Mouse (Mus musculus): ENCODE measurements around the gene Rab40c. TPM values are rescaled to one million over a fixed set of nuclear protein-coding genes. Genes with fewer than 3 reads are reported as not detected.
A peak's percentile ranks its signal among the peaks of the same experiment; 100 is the strongest.

The Rab40c gene
- polyA plus RNA-seq, 1 experiment = not detected

DNA sequence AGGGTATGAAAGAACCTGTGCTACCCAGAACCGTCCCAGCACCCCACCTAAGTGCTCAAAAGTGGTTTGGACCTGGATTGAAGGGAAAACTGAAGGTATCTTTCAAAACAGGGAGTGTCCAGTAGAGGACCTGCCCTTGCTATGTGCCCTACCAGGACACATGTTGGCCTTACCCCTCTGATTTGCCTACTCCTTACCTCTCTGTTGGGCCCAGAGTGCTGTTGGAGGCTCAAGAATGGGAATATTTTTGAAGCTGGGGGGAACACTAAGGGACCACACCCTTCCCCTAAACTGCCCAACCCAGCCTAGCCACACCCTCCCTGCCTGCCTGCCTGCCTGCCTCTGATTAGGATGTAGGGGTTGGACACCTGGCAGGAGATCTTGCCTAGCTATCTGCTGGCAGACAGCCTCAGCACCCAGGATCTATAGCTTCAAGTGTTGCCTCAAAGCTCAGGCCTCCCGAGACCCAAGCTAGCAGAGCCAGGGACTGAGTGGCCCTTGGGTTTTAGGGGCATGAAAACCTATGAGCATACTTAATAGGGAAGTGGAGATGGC, 23.1 kb upstream of the Rab40c start:
- no peak for TF ChIP-seq POLR2A (IDR thresholded peaks at IDR 0.05; ENCODE audit: insufficient read depth, low read depth, low read length)
- TF ChIP-seq CTCF (IDR thresholded peaks at IDR 0.05; ENCODE audit: insufficient read depth, low read depth, low read length) = no peak
- H3K4me1 ChIP-seq (ENCODE audit: control insufficient read depth, insufficient read depth, low read length) = peaks cover 4% of the 10 kb centered on the region
- no peak overlapping the region for H3K27ac ChIP-seq (ENCODE audit: insufficient read depth, low read depth, low read length)
- 87% methylated on average over 2 of the region's 2 CpGs for WGBS
- no peak overlapping the region for H3K4me3 ChIP-seq (ENCODE audit: insufficient read depth, low read depth, low read length)

DNA sequence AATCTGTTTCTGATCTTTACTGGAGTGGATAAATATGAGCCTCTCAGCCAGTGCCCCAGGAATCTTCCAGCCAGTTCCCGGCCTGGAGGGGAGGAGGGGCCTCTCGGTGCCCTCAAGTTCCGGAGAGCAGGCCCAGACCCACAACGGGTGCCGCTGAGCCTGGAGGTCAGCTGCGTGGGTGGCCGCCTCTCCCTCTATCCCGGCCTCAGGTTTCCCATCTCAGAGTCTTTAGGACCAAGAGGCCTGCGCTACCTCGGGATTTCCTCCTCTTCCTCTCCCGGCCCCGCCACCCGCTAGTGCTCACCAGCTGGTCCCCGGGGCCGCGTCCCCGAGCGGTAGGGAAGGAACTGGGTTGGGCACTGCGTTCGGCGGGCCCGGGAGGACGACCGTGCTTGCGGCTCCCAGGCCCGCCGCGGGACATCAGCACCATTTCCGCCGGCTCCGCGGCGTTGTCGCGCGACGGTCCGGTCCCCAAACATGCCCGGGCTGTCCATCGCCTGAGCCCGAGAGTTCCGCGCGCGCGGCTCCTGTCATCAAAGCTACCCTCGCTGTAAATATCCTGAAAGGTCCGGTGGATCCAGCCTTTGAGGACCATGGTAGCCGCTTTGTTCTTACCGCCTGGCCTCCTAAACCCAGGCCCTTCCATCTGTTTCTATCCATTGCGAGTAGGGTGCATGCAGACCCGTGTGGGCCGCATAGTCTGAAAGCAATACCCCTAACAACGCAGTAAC, 22.1 kb upstream of the Rab40c start:
- Histone ChIP-seq H3K27ac (ENCODE audit: insufficient read depth, low read depth, low read length) (peak overlapping the region; percentile 22; the same call in 1 of the 2 replicates), H3K4me3 (ENCODE audit: insufficient read depth, low read depth, low read length) (peak overlapping the region; percentile 63), H3K4me1 (ENCODE audit: control insufficient read depth, insufficient read depth, low read length) (peaks cover 4% of the 10 kb centered on the region)
- TF ChIP-seq POLR2A (IDR thresholded peaks at IDR 0.05; ENCODE audit: insufficient read depth, low read depth, low read length) = peak; percentile 61
- no peak for TF ChIP-seq CTCF (IDR thresholded peaks at IDR 0.05; ENCODE audit: insufficient read depth, low read depth, low read length)
- 2% methylated on average over 54 of the region's 54 CpGs for WGBS

DNA sequence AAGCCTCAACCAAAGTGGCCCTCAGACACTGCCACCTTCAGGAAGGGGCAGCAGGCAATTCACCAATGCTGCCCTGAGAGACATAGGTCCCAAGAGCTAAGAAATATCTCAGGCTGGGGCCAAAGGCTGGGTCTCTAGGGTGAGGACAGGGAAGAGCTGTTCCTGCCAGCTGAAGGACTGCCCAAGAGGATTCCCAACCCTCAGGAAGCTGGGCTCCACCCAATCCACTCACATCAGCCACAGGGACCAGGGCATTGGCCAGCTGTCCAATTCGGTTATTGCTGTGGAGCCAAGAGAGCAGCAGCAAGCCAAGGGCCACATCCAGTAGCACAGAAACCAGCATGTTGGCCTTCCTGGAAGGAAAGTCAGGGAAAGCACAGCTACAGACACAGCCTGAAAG, 15.0 kb upstream of the Rab40c start:
- Histone ChIP-seq H3K27ac (ENCODE audit: insufficient read depth, low read depth, low read length) (no peak overlapping the region), H3K4me1 (ENCODE audit: control insufficient read depth, insufficient read depth, low read length) (0 out of 2 replicates have a peak, but pooled peaks cover 3% of the 10 kb centered on the region), H3K4me3 (ENCODE audit: insufficient read depth, low read depth, low read length) (no peak overlapping the region)
- TF ChIP-seq CTCF (IDR thresholded peaks at IDR 0.05; ENCODE audit: insufficient read depth, low read depth, low read length) = no peak
- TF ChIP-seq POLR2A (IDR thresholded peaks at IDR 0.05; ENCODE audit: insufficient read depth, low read depth, low read length) = no peak
- whole genome bisulfite sequencing = 79% methylated on average over 1 of the region's 1 CpGs

DNA sequence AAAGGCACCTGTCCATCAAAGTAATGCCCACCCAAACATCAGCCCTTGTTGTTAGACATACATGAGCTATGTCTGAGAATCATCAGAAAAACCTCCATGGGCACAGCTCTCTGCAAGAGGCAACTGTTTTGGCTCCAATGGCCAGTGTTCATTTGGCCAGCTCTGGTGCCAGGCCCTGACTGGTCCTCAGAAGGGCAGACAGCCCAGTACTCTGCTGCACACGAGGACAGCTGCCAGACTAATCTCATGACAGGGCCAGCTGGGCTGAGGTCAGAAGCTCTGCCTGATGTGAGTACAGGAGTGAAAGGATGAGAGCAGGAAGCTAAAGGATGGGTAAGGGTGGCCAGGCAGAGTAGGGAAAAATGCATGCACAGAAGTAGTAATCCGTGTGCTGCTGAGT, 5.8 kb upstream of the Rab40c start:
- TF ChIP-seq POLR2A (IDR thresholded peaks at IDR 0.05; ENCODE audit: insufficient read depth, low read depth, low read length) (no peak), CTCF (IDR thresholded peaks at IDR 0.05; ENCODE audit: insufficient read depth, low read depth, low read length) (no peak)
- no peaks in the 10 kb centered on the region for H3K4me1 ChIP-seq (ENCODE audit: control insufficient read depth, insufficient read depth, low read length)
- H3K4me3 ChIP-seq (ENCODE audit: insufficient read depth, low read depth, low read length) = no peak overlapping the region
- WGBS = 53% methylated on average over 2 of the region's 2 CpGs
- H3K27ac ChIP-seq (ENCODE audit: insufficient read depth, low read depth, low read length) = no peak overlapping the region

DNA sequence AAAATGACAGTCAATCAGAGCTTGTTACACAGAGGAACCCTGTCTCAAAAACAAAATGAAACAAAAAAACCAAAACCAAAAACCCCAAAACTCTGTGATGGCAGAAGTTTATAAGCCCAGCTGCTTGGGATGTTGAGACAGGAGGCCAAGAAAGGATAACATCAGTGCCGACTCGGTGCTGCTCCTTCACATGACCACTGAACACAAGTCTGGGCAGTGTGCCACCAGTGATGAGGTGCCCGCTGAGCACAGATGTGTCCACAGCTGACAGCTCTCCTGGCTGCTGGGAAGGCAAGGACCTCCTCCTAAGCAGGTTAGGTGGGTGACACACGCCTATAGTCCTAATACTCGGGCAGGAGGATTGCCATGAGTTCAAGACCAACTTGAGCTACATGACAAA, 2.6 kb upstream of the Rab40c start:
- no peak for TF ChIP-seq POLR2A (IDR thresholded peaks at IDR 0.05; ENCODE audit: insufficient read depth, low read depth, low read length)
- no peak for TF ChIP-seq CTCF (IDR thresholded peaks at IDR 0.05; ENCODE audit: insufficient read depth, low read depth, low read length)
- H3K4me3 ChIP-seq (ENCODE audit: insufficient read depth, low read depth, low read length) = no peak overlapping the region
- H3K27ac ChIP-seq (ENCODE audit: insufficient read depth, low read depth, low read length) = no peak overlapping the region
- peaks cover 8% of the 10 kb centered on the region for H3K4me1 ChIP-seq (ENCODE audit: control insufficient read depth, insufficient read depth, low read length)
- WGBS = 62% methylated on average over 5 of the region's 5 CpGs

DNA sequence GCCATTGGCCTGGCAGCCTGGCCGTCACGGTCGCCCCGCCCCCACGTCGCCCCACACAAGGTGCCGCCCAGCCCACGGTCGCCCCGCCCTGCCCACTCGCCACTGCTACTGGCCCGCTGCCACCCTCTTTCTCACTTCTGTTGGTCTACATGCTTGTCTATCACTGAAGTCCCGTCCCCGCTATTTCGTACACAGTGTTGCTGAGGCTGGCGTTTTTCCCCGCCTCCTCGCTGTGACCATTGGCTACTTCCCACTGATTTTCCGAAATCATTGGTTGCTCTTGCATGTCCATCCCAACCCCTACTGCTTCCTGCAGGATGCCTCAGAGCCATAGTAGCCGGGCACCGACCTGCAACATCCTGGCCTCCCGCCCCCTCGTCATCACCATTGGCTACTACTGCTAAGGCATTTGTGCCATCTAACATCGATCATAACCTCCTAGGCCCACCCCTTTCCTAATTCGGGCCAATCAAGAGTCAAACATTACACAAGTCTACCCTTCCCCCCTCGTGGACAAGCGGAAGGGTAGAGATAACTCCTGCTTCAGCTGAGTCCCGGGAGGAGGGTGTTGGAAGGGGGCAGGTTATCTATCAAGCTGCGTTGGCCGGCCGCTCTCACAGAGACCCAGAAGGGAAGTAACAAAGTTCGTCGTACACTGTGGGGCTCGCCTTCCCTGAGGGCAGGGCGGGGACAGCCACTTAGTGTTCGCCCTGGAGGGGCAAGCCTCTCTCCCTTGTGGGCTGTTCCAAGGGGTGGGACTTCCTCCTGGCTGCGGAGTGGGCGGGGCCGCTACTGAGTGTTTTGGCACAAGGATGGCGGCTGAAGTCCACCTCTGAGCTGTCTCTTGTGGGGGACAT, 487 bp upstream of the Rab40c start:
- Histone ChIP-seq H3K27ac (ENCODE audit: insufficient read depth, low read depth, low read length) (peak overlapping the region; percentile 90), H3K4me3 (ENCODE audit: insufficient read depth, low read depth, low read length) (peak overlapping the region; percentile 84), H3K4me1 (ENCODE audit: control insufficient read depth, insufficient read depth, low read length) (peaks cover 8% of the 10 kb centered on the region)
- TF ChIP-seq CTCF (IDR thresholded peaks at IDR 0.05; ENCODE audit: insufficient read depth, low read depth, low read length) = no peak
- peak; percentile 67 for TF ChIP-seq POLR2A (IDR thresholded peaks at IDR 0.05; ENCODE audit: insufficient read depth, low read depth, low read length)
- WGBS = under 1% methylated on average over 40 of the region's 40 CpGs

DNA sequence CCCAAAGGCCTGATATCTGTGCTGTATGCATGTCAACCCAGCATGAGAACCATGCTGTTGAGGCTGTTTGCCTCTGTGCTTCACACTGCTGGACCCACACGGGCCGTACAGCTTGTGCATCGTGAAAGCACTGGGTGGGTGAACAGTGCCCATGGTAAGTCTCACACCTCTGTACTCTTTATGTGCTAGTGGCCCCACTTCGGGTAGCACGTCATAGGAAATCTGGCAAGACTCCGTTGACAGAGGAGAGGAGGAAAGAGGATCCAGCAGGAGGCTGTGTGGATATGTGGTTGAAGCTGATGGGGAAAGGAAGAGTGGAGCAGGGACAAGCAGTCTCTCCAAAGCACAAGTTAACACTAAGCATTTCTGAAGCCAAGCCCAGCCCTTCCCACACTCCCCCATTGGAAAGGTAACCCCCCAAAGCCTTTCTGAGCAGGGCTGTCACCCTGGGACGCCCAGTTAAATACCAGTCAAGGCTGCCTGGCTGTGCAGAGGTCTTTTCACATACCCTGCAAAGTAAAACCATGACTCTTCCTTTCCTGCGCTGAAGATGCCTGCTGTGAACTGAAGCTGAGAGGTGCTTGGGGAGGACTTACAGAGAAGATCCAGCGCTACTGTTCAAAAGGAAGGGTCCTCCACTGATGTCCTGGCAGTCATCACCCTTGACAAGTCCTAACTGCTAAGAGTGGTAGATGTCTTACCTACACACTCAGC, 1.3 kb downstream of the Rab40c start:
- H3K4me1 ChIP-seq (ENCODE audit: control insufficient read depth, insufficient read depth, low read length) = peaks cover 13% of the 10 kb centered on the region
- no peak for TF ChIP-seq POLR2A (IDR thresholded peaks at IDR 0.05; ENCODE audit: insufficient read depth, low read depth, low read length)
- TF ChIP-seq CTCF (IDR thresholded peaks at IDR 0.05; ENCODE audit: insufficient read depth, low read depth, low read length) = no peak
- 67% methylated on average over 9 of the region's 9 CpGs for WGBS
- H3K4me3 ChIP-seq (ENCODE audit: insufficient read depth, low read depth, low read length) = peak overlapping the region; percentile 71
- H3K27ac ChIP-seq (ENCODE audit: insufficient read depth, low read depth, low read length) = no peak overlapping the region

DNA sequence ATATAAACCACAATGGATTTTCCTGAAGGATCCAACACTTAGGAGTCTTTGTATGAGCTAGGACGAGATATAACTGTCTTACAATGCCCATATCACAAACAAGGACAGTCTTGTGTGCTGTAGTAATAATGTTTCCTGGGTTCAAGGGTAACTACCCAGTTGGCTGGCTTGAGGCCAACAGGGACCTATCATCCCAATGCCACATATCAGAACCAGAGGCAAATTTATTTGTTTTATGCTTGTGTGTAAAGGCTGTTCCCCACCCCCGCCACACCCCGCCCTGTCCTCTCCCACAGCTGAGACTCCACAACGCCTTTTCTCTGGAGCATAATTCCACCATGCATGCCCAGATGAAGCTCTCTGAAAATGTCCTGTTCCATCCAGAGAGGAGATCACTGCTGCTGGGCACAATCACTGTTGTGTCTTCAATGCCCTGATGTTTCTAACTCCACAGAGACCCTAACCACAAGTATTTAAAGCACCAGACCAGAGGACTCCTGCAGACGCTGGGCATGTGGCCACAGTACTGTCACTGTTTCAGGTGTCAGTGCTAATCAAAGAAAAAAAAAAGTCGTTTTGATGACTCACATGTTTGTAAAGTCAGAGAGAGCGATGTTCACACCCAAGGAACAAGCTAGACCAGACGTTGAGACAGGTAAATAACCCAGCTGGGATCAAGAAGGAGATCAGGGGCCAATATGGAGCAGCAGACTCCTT, 2.4 kb downstream of the Rab40c start:
- TF ChIP-seq POLR2A (IDR thresholded peaks at IDR 0.05; ENCODE audit: insufficient read depth, low read depth, low read length) (no peak), CTCF (IDR thresholded peaks at IDR 0.05; ENCODE audit: insufficient read depth, low read depth, low read length) (no peak)
- H3K27ac ChIP-seq (ENCODE audit: insufficient read depth, low read depth, low read length) = no peak overlapping the region
- peaks cover 13% of the 10 kb centered on the region for H3K4me1 ChIP-seq (ENCODE audit: control insufficient read depth, insufficient read depth, low read length)
- 67% methylated on average over 8 of the region's 8 CpGs for WGBS
- no peak overlapping the region for H3K4me3 ChIP-seq (ENCODE audit: insufficient read depth, low read depth, low read length)

Data from olfactory bulb, adult 2 months (tissue).